Mouse (Mus musculus) erythroblast, embryonic 14.5 days (primary cell): ENCODE results near the gene Mettl1. TPM values are rescaled to one million over a fixed set of nuclear protein-coding genes. Genes with fewer than 3 reads are reported as not detected.

Source experiments
- H3K27me3 ChIP-seq: 2 replicates; pipeline ENCODE4 v1.6.1; 2012; ENCODE audit warnings: inconsistent platforms; ENCODE audit not compliant: control insufficient read depth
- H3K36me3 ChIP-seq: 2 replicates; pipeline ENCODE4 v1.6.1; 2012; ENCODE audit warnings: mild to moderate bottlenecking, inconsistent platforms; ENCODE audit not compliant: control insufficient read depth
- H3K4me1 ChIP-seq: 2 replicates; pipeline ENCODE4 v1.6.1; 2012; ENCODE audit warnings: inconsistent platforms; ENCODE audit not compliant: control insufficient read depth
- H3K4me3 ChIP-seq: replicated peaks from 2 replicates; pipeline ENCODE3; 2012; ENCODE audit warnings: moderate library complexity, mild to moderate bottlenecking, inconsistent platforms
- H3K9me3 ChIP-seq: 2 replicates; pipeline ENCODE4 v1.6.1; 2012; ENCODE audit warnings: low read length, inconsistent platforms, mixed read lengths; ENCODE audit not compliant: control insufficient read depth
- GATA1 ChIP-seq: IDR thresholded peaks from 2 replicates; pipeline ENCODE4 v1.6.1; 2012; ENCODE audit warnings: low read length, inconsistent platforms, mixed read lengths
- TAL1 ChIP-seq: IDR thresholded peaks from 3 replicates; pipeline ENCODE4 v1.6.1; 2012; ENCODE audit warnings: low read length, inconsistent platforms, mixed read lengths
- polyA plus RNA-seq: library from polyadenylated mRNA; stranded (reverse); fragments of >175 nt; gene quantifications from 2 replicates; pipeline ENCODE4 v1.2.3, GENCODE M21; 2012

The Mettl1 gene
- polyA plus RNA-seq, 1 experiment, result 0.59 TPM

- Histone ChIP-seq H3K36me3 (peaks cover 18% of the 10 kb centered on the region), H3K9me3 (peaks cover 4% of the 10 kb centered on the region), H3K27me3 (peaks cover 47% of the 10 kb centered on the region), H3K4me3 (peak overlapping the region; percentile 80), H3K4me1 (peaks cover 27% of the 10 kb centered on the region)
- TF ChIP-seq GATA1, result no peak
- TF ChIP-seq TAL1, result no peak
Measured at GRCm38 (mm10) chr10:127041774-127042338, 642 bp downstream of the Mettl1 start.

GRCm38 (mm10) chr10:127042468-127043115, 1.4 kb downstream of the Mettl1 start:
- peaks cover 44% of the 10 kb centered on the region for H3K27me3 ChIP-seq
- H3K4me1 ChIP-seq, result peaks cover 27% of the 10 kb centered on the region
- peaks cover 18% of the 10 kb centered on the region for H3K36me3 ChIP-seq
- TF ChIP-seq GATA1 (no peak), TAL1 (no peak)
- H3K4me3 ChIP-seq, result peak overlapping the region; percentile 80
- H3K9me3 ChIP-seq, result peaks cover 4% of the 10 kb centered on the region

GRCm38 (mm10) chr10:127043187-127043586, 2.0 kb downstream of the Mettl1 start:
- no peak overlapping the region for H3K4me3 ChIP-seq
- peaks cover 45% of the 10 kb centered on the region for H3K27me3 ChIP-seq
- peaks cover 4% of the 10 kb centered on the region for H3K9me3 ChIP-seq
- H3K36me3 ChIP-seq, result peaks cover 18% of the 10 kb centered on the region
- H3K4me1 ChIP-seq, result peaks cover 27% of the 10 kb centered on the region
- TF ChIP-seq TAL1 (no peak), GATA1 (no peak)

- no peak within 1 kb of the TSS for H3K4me3 ChIP-seq
- H3K27me3 ChIP-seq, result peaks cover 55% of the 10 kb centered on the region
- peaks cover 7% of the 10 kb centered on the region; the same call in 1 of the 2 replicates for H3K9me3 ChIP-seq
- H3K4me1 ChIP-seq, result peaks cover 3% of the 10 kb centered on the region
- TF ChIP-seq TAL1 (no peak), GATA1 (no peak)
- H3K36me3 ChIP-seq, result peaks cover 18% of the 10 kb centered on the region
Measured at GRCm38 (mm10) chr10:127047954-127048353, 6.7 kb downstream of the Mettl1 start, which contains the start of gene Cyp27b1. Gene Cyp27b1, plus strand, starts transcription at chr10:127048250.

- peaks cover 12% of the 10 kb centered on the region for H3K36me3 ChIP-seq
- peaks cover 7% of the 10 kb centered on the region; the same call in 1 of the 2 replicates for H3K9me3 ChIP-seq
- H3K4me3 ChIP-seq, result no peak overlapping the region
- H3K27me3 ChIP-seq, result peaks cover 63% of the 10 kb centered on the region
- no peaks in the 10 kb centered on the region for H3K4me1 ChIP-seq
- TF ChIP-seq TAL1 (no peak), GATA1 (no peak)
Measured at GRCm38 (mm10) chr10:127048608-127049394, 7.6 kb downstream of the Mettl1 start.

- Histone ChIP-seq H3K9me3 (peaks cover 7% of the 10 kb centered on the region; the same call in 1 of the 2 replicates), H3K4me1 (no peaks in the 10 kb centered on the region), H3K27me3 (peaks cover 70% of the 10 kb centered on the region), H3K36me3 (peaks cover 8% of the 10 kb centered on the region), H3K4me3 (no peak overlapping the region)
- TF ChIP-seq TAL1 (no peak), GATA1 (no peak)
Measured at GRCm38 (mm10) chr10:127049395-127050118, 8.3 kb downstream of the Mettl1 start.

GRCm38 (mm10) chr10:127050119-127050474, 8.9 kb downstream of the Mettl1 start:
- no peak overlapping the region for H3K4me3 ChIP-seq
- peaks cover 7% of the 10 kb centered on the region; the same call in 1 of the 2 replicates for H3K9me3 ChIP-seq
- no peak for TF ChIP-seq GATA1
- TF ChIP-seq TAL1, result no peak
- no peaks in the 10 kb centered on the region for H3K4me1 ChIP-seq
- peaks cover 2% of the 10 kb centered on the region; the same call in 1 of the 2 replicates for H3K36me3 ChIP-seq
- H3K27me3 ChIP-seq, result peaks cover 76% of the 10 kb centered on the region

- Histone ChIP-seq H3K4me3 (no peak overlapping the region), H3K36me3 (no peaks in the 10 kb centered on the region), H3K27me3 (peaks cover 98% of the 10 kb centered on the region)
Measured at GRCm38 (mm10) chr10:127054646-127055045, 13.4 kb downstream of the Mettl1 start.

More at GRCm38 (mm10) chr10:127054646-127055045, 13.4 kb downstream of the Mettl1 start:
- peaks cover 5% of the 10 kb centered on the region for H3K4me1 ChIP-seq
- H3K9me3 ChIP-seq, result peaks cover under 1% of the 10 kb centered on the region; the same call in 1 of the 2 replicates
- TF ChIP-seq TAL1, result no peak
- TF ChIP-seq GATA1, result no peak
